Mouse (Mus musculus) layer of hippocampus, postnatal 36 days (tissue): ENCODE data around the gene Cdkn1a. TPM values are rescaled to one million over a fixed set of nuclear protein-coding genes. Genes with fewer than 3 reads are reported as not detected.
"Not testable (repeated sequence)": the region's sequence is repeated elsewhere in the genome, so short reads cannot be mapped to it uniquely, and the experiment has no call there.

Experiments
- DNase-seq, 2 experiments: peaks; one replicate each; pipeline ENCODE4 v3.0.0; 2022
- total RNA-seq, 2 experiments: library from RNA; stranded (reverse); gene quantifications; 2 replicates each; pipeline ENCODE4 v1.2.3; 2021

Gene Cdkn1a
- 10 to 100 TPM; 12.9 to 16.7 TPM for total RNA-seq

DNA sequence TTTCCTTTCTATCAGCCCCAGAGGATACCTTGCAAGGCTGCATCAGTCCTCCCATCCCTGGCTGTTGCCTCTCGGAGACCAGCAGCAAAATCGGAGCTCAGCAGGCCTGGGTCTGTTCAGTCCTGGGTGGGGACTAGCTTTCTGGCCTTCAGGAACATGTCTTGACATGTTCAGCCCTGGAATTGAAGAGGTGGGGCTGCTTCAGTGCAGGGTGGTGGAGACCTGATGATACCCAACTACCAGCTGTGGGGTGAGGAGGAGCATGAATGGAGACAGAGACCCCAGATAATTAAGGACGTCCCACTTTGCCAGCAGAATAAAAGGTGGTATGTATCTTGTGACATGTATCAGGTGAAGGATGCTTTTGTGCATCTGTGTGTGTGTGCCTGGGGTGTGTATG lies at the start of gene Cdkn1a:
TSS of gene Cdkn1a (plus strand) at position 201 of the 400 bp plus-strand sequence.
- DNase-seq: no peak

- DNase-seq: not testable (repeated sequence)
Measured at GRCm38 (mm10) chr17:29041632-29042031, 49.1 kb upstream of the Cdkn1a start.

GRCm38 (mm10) chr17:29042569-29042968 lies 48.2 kb upstream of the Cdkn1a start:
- DNase-seq: no peak

DNA sequence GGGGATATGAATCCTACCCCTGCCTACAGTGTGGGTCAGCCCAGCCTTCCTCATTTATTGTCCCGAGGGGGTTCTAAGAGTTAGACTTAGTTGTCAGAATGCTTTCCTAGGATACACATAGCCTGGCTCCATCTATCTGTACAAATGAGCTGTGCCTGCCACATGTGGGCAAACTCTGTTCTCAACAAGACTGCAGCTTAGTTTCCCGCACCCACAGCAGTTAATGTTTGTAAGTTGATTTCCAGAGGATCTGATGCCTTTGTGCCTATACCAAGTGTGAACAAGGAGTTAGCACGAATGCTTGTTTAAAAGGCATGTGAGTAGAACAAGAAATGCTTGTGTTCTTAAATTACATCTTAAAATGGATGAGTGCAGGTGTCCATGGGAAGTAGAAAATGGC lies 47.2 kb upstream of the Cdkn1a start:
- DNase-seq: no peak

DNA sequence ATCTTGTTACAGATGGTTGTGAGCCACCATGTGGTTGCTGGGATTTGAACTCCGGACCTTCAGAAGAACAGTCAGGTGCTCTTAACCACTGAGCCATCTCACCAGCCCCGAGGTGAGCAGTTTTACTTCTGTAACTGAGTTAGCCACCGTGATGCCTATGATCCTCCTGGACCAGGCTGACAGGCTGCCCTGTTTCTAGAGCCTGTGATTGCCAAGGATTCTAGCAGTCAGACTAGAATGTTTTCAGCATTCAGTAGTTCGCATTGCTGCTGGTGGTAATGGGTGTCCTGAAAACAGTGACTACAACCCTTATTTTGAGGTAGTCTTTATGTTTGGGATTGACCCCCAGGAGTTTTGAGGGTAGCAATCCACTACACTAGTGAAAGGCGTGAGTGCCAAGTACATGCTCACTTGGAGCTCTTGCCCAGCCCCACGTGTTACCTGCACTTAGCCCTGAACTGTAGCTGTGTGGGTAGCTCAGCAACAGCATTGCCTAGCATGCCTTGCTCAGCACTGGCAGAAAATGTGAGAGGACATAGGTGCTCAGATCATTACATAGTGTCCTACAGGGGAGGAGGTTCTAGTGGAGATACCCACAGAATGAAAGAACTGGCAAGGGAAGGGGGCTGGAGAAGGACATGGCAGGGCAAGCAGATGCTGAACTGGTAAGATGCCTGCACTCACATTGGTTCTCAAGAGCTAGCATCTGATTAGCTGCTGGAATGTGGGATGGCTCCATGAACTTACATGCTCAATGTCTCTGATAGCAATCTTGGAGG lies 46.4 kb upstream of the Cdkn1a start:
- DNase-seq: no peak

GRCm38 (mm10) chr17:29044925-29045319 lies 45.9 kb upstream of the Cdkn1a start:
- no peak for DNase-seq

DNA sequence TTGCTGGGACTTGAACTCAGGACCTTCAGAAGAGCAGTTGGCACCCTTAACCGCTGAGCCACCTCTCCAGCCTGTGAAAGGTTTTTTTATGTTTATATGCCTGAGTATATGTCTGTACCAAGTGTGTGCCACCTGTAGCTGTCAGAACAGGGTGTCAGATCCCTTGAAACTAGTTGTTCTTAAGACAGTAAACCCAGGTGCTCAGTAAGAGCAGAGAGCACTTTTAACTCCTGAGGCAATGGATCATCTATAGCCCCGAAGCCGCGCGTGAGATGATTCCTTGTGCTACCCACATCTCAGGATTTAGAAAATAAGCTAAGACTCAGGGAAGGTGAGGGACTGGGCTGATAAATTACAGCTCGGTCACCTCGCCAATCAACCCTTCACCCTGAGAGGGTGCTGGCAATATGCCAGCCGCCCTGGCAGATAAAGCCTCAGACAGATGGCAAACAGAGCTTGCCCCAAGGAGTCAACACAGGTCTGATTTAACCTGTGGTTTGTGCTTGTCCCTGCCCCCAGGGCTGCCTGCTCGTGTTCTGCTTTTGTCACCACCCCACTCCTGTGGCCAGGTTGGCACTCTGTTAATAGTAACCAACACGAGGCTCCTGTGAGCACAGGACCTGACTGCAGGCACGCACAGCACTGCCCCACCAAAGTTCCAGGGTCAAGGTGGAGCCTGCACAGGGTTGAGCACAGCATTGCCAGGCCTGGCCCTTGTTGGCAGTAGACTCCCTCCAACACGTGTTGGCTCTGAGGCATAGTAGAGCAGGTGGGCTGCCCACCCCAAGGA lies 44.8 kb upstream of the Cdkn1a start:
- DNase-seq: no peak

DNA sequence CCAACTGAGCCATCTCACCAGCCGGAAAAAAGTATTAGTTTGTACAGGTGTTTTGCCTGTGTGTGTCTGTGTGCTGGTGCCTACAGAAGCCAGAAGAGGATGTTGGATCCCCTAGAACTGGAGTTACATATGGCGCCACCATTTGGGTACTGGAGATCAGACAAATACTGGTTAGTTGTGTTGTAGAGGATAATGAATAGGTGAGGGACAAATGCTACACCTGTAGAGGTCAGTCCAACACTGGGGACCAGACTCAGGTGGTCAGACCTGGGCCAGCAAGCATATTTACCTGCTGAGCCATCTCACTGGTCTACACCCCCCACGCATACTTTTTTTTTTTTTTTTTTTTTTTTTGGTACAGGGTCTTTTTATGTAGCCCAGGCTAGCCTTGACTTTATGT lies 43.9 kb upstream of the Cdkn1a start:
- DNase-seq: no peak

GRCm38 (mm10) chr17:29047697-29048514 lies 42.9 kb upstream of the Cdkn1a start:
- DNase-seq: no peak

- DNase-seq: peak; percentile 86
Measured at GRCm38 (mm10) chr17:29048748-29049507, 41.8 kb upstream of the Cdkn1a start.

DNA sequence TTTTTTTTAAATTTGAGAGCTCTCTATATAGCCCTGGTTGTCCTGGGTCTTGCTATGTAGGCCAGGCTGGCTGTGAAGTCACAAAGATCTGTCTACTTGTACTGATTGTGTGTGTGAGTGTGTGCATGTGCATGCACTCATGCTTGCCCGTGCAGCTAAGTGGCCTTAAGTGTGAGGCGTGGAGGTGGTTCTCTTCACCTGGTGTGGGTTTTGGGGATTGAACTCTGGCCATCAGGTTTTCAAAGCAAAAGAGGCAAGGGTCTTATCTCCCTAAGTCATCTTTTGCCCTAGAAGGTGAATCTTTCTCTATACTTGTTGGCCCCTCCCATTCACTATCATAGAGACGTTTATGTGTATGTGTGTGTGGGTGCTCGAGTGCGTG lies 41.3 kb upstream of the Cdkn1a start:
- DNase-seq: no peak

DNA sequence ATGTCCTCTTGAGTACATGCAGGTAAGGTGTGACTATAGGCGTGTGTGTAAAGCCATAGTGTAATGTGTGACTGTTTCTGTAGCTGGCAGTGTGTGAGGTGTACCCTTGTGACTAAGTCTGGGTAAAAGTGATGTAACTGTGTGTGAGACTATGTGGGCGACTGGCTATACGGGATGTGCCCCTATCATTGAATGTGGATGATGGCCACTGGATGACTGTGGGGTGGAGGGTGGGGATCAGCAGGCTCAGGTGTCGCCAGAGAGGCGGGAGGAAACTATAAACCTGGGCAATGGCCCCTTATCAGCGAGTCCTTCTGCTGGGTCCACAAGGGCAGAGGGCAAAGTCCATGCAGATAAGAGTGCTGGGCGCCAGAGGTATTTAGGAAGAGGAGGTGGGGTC lies 40.9 kb upstream of the Cdkn1a start:
- no peak for DNase-seq

DNA sequence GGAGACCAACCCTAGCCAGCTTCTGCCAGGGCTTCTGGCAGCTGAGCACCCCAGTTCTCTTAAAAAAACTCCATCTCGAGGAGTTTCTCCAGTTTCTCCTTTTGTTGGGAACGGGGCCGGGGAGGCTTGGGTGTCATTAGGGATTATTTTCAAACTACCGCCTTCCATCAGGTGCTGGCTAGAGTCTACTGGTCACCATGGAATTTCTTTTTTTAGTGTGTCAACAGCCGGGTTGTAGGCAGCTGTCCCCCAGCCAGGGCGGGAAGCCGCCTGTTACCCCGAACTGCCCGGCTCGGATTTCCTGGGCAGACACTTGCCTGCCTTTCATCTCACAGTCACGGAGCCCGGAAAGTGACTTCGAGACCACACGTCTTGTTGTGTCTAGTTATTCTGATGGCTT lies 40.0 kb upstream of the Cdkn1a start:
- DNase-seq: no peak

DNA sequence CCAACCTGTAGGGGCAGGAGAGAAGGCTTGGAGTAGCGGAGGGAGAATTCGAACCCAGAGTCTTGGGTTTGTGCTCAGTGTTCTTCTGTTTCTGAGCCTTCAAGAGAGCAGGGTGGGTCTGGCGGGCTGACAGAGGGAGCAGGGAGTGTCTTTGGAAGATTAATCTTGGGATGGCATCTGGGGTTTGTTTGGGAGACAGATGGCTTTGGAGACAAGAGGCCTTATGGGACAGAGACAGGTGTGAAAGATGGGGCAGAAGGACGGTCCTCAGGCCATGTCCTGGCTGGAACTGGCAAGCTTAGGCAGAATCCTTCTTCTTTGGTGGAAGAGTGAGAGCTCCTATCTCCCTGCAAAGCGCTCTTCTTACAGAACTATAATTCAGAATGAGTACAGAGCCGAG lies 37.7 kb upstream of the Cdkn1a start:
- DNase-seq: no peak

DNA sequence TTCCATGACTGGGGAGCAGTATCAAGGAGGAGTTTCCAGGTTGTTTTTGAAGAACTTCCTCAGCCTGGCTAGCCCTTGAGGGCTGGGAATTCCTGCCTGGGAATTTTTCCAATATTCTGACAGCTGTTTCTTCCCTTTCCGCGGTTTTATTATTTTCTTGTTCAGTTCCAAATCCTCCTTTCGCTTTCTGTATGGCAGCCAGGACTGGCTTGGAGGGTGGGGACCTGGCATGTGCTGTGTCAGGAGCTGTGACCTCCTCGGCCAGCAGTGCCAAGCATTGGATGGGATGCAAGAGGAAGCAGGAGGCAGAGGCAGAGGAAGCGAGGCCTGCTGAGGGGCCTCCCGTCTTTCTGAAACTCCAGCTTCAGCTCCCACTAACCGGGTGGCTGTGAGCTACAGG lies 36.9 kb upstream of the Cdkn1a start:
- DNase-seq: no peak

GRCm38 (mm10) chr17:29054429-29054828 lies 36.3 kb upstream of the Cdkn1a start:
- DNase-seq: no peak

DNA sequence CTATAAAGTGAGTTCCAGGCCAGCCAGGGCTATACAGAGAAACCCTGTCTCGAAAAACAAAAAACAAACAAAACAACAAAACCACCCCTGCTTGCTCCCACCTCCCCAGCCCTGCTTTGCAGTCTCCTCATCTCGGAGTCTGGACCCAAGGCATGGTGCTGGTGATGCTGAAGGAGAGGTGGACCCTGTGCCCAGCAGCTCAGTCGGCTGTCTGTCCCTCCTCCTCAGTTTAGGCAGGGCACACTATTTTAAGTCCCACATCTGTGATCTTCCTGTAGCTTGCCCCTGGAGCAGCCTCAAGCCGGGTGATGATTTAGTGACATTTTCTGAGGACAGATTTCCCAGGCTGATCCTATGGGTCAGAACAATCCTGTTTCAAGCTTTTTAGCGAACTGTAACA lies 35.2 kb upstream of the Cdkn1a start:
- DNase-seq: no peak

DNA sequence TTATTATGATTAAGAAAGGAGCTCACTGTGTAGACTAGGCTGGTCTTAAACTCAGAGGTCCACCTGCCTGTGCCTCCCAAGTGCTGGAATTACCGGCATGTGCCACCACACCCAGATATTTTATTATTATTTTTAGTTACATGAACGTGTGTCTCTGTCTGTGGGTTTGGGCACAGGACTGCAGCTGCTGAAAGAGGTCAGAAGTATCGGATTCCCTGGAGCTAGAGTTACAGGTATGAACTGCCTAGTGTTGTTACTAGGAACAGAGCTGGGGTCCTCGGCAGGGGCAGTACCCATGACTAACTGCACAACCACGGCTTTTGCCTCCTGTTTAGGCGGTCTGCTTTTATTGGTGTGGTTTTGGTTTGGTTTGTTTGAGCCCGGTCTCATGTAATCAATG lies 34.6 kb upstream of the Cdkn1a start:
- DNase-seq: no peak

DNA sequence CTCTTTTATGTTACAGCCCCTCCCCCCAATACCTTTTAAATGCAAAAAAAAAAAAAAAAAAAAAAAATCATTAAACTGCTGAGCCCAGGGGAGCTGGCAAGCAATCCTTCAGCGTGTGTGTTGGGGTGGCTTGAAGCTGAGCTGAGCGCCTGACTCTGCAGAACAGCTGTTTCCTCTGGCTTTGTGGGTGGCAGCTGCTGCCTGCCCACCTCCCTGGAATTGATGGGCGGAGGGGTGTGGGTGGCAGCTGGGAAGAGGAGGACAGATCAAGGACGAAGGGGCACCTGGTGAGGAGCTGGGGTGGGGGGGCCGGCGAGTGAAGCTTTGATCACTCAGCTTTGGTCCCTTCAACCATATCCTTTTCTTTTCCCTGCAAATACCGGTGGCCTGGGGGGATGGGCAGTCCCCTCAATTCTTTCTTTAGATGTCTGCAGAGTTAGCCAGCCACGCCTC lies 34.1 kb upstream of the Cdkn1a start:
- DNase-seq: no peak

GRCm38 (mm10) chr17:29057361-29057890 lies 33.4 kb upstream of the Cdkn1a start:
- no peak for DNase-seq

GRCm38 (mm10) chr17:29057961-29058360 lies 32.8 kb upstream of the Cdkn1a start:
- no peak for DNase-seq

- no peak for DNase-seq
Measured at GRCm38 (mm10) chr17:29058487-29058886, 32.3 kb upstream of the Cdkn1a start.
